Mouse (Mus musculus) CH12.LX (cell line): ENCODE measurements around the gene Cited4.

Experiments
- USF1 ChIP-seq: IDR thresholded peaks from 2 replicates; pipeline ENCODE4 v1.6.1; 2014; ENCODE audit warnings: low read depth, mild to moderate bottlenecking, inconsistent platforms, low read length, improper control_type of control experiment
- ZC3H11A ChIP-seq: IDR thresholded peaks from 2 replicates; pipeline ENCODE4 v1.6.1; 2012; ENCODE audit warnings: low read depth, mild to moderate bottlenecking, inconsistent platforms, low read length, improper control_type of control experiment

GRCm38 (mm10) chr4:120701180-120701579 lies 34.8 kb downstream of the Cited4 start:
- no peak for TF ChIP-seq ZC3H11A
- no peak for TF ChIP-seq USF1
